Mouse (Mus musculus): ENCODE results near the gene Snrpb.

DNA sequence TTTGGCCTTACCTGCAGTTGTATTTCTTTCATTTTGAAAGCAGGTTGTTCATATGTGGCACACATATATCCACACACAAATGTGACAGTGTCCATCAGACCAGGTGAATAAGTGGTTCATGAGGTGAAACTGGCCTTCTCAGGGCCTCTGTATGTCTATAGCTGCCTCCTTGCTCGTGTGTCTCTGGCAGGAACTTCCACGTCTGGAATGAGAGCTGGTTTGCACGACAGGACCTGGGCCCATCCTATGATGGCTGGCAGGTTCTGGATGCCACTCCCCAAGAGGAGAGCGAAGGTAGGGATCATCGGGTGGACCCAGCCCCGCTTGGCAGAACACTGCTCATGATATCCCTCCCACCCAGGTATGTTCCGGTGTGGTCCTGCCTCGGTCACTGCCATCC, 36.2 kb downstream of the Snrpb start:
- TF ChIP-seq CTCF (IDR thresholded peaks at IDR 0.05; ENCODE audit: borderline replicate concordance, control insufficient read depth, extremely low read depth, insufficient read depth, low read length, poor library complexity) (no peak), POLR2A (IDR thresholded peaks at IDR 0.05; ENCODE audit: control insufficient read depth, extremely low read depth, insufficient read depth, low read length, poor library complexity) (no peak)
